Mouse (Mus musculus) midbrain, embryonic 14.5 days (tissue): ENCODE measurements around the gene Tspan33. TPM values are rescaled to one million over a fixed set of nuclear protein-coding genes. Genes with fewer than 3 reads are reported as not detected.
"Not testable (repeated sequence)": the region's sequence is repeated elsewhere in the genome, so short reads cannot be mapped to it uniquely, and the experiment has no call there.

Source experiments
- ATAC-seq: fragments of 200-750 bp; cut with Nextera tagmentation; 2 replicates; pipeline ENCODE4 v1.8.0; 2017; ENCODE audit warnings: moderate number of reproducible peaks, moderate library complexity; ENCODE audit not compliant: low FRiP score, low TSS enrichment
- DNase-seq: peaks from one replicate; pipeline ENCODE4 v3.0.0-alpha.2; 2015
- H3K27ac ChIP-seq: fragments of 300-500 bp; sonication (generic); replicated peaks from 2 replicates; pipeline ENCODE4 v1.5.1; 2014; ENCODE audit warnings: mild to moderate bottlenecking, low read depth, low read length, moderate library complexity
- H3K27me3 ChIP-seq: fragments of 300-500 bp; sonication (generic); 2 replicates; pipeline ENCODE4 v1.6.1; 2014; ENCODE audit warnings: low read length, control low read depth, mixed read lengths; ENCODE audit not compliant: control insufficient read depth, insufficient read depth
- H3K36me3 ChIP-seq: fragments of 300-500 bp; sonication (generic); 2 replicates; pipeline ENCODE4 v1.6.1; 2014; ENCODE audit warnings: low read length, control low read depth; ENCODE audit not compliant: control insufficient read depth, insufficient read depth
- H3K4me1 ChIP-seq: fragments of 300-500 bp; sonication (generic); 2 replicates; pipeline ENCODE4 v1.6.1; 2014; ENCODE audit warnings: mild to moderate bottlenecking, antibody characterized with exemption, low read length, control low read depth; ENCODE audit not compliant: control insufficient read depth, insufficient read depth
- H3K4me2 ChIP-seq: fragments of 300-500 bp; sonication (generic); 2 replicates; pipeline ENCODE4 v1.6.1; 2014; ENCODE audit warnings: mild to moderate bottlenecking, low read length, moderate library complexity
- H3K4me3 ChIP-seq: fragments of 300-500 bp; sonication (generic); replicated peaks from 2 replicates; pipeline ENCODE4 v1.5.1; 2014; ENCODE audit warnings: low read depth, low read length
- H3K9ac ChIP-seq: fragments of 300-500 bp; sonication (generic); replicated peaks from 2 replicates; pipeline ENCODE4 v1.6.1; 2014; ENCODE audit warnings: mild to moderate bottlenecking, low read length, moderate library complexity
- H3K9me3 ChIP-seq: fragments of 300-500 bp; sonication (generic); 2 replicates; pipeline ENCODE4 v1.6.1; 2016; ENCODE audit warnings: low read length, control low read depth, mixed read lengths; ENCODE audit not compliant: control insufficient read depth
- WGBS: fragments of 180-500 bp; shearing (Covaris S2); extraction: QIAGEN DNeasy Blood & Tissue Kit; methylation state at CpG from one replicate; pipeline ENCODE4 v1.1.7; 2014; 5-methylcytosine and 5-hydroxymethylcytosine counted together
- polyA plus RNA-seq: library from polyadenylated mRNA; unstranded; fragments of >200 nt; fragmentation: Nextera tagmentation; extraction: Ambion mirVana; gene quantifications from 2 replicates; pipeline ENCODE4 v1.2.1, GENCODE M21; 2014

Gene Tspan33
- polyA plus RNA-seq, 1 experiment from 2014 or later = 3.2 TPM

DNA sequence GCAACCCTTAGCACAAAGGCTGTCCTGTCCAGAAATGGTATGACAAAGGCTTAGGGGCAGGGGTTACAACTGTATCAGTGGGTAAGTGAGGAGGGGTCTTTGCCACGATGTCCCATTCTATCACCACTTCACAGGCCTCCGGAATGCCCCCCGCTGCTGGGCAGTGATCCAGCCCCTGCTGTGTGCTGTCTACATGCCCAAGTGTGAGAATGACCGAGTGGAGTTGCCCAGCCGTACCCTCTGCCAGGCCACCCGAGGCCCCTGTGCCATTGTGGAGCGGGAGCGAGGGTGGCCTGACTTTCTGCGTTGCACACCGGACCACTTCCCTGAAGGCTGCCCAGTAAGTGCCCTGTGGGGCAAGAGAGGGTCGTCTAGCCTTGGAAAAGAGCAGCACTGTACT is 59.3 kb downstream of the Tspan33 start:
- Histone ChIP-seq H3K36me3 (peaks cover 18% of the 10 kb centered on the region; the same call in 1 of the 2 replicates), H3K27me3 (no peaks in the 10 kb centered on the region), H3K9ac (no peak overlapping the region), H3K4me2 (no peak overlapping the region), H3K4me3 (no peak overlapping the region), H3K27ac (no peak overlapping the region), H3K9me3 (peaks cover 6% of the 10 kb centered on the region), H3K4me1 (no peaks in the 10 kb centered on the region)
- DNase-seq (no peak), ATAC-seq (no peak)
- WGBS = 90% methylated on average over 11 of the region's 11 CpGs

DNA sequence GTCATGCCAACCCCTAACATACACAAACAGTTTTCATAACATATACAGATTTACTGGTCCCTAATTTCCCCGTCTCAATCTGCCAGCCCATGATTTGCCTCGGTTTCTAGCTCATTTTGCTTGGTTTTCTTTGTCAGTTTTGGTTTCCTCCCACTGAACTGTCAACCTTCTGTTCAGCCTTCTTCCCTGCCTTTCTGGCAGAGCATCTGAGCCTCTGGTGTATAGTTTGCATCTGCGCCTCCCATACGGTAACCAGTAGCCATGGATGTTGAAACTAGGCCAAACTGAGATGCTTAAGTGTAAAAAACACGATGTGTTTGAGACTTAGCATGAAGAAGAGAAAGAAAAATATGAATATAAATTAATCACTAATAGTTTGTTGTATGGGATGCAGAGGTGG is 62.0 kb downstream of the Tspan33 start:
- H3K4me2 ChIP-seq = no peak overlapping the region
- H3K4me1 ChIP-seq = no peaks in the 10 kb centered on the region
- WGBS = 91% methylated on average over 5 of the region's 5 CpGs
- no peak overlapping the region for H3K9ac ChIP-seq
- H3K36me3 ChIP-seq = peaks cover 13% of the 10 kb centered on the region; the same call in 1 of the 2 replicates
- no peaks in the 10 kb centered on the region for H3K27me3 ChIP-seq
- no peak overlapping the region for H3K4me3 ChIP-seq
- H3K27ac ChIP-seq = no peak overlapping the region
- ATAC-seq = no peak
- DNase-seq = no peak
- no peaks in the 10 kb centered on the region for H3K9me3 ChIP-seq

DNA sequence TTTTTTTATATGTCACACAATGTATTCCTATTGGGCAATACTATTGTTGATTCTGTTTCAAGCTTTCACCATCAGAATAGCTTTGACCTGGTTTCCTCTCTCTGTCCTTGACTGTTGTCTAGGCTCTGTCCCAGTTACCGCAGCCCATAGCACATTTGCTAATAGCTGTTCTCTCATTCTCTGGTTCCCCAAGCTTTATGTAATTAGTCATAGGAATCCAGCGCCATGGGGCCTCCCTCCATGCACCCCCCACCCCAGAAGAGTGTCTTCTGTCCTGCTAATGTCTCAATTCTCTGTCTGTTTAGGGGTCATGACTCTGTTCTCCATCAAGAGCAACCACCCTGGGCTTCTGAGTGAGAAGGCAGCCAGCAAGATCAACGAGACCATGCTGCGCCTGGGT is 62.5 kb downstream of the Tspan33 start:
- Histone ChIP-seq H3K9me3 (no peaks in the 10 kb centered on the region), H3K4me3 (no peak overlapping the region), H3K27me3 (no peaks in the 10 kb centered on the region), H3K27ac (no peak overlapping the region), H3K36me3 (peaks cover 13% of the 10 kb centered on the region; the same call in 1 of the 2 replicates), H3K4me2 (no peak overlapping the region), H3K9ac (no peak overlapping the region), H3K4me1 (no peaks in the 10 kb centered on the region)
- 91% methylated on average over 4 of the region's 4 CpGs for WGBS
- no peak for ATAC-seq
- no peak for DNase-seq

DNA sequence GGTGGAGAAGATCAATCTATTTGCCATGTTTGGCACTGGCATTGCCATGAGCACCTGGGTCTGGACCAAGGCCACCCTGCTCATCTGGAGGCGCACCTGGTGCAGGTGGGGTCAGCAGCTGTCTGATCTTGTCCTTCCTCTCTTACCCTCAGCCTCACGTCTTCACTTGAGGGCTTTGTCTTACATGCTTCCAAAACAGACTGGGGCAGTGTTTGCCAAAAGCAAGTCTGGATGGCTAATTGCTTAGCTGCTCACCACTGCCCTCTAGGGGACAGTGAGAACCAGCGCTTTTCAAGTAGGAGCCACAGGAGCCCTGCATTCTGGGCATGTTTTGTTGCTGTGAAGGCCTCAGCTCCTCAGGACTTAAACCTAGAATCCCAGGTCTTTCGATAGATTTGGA is 64.4 kb downstream of the Tspan33 start:
- no peaks in the 10 kb centered on the region for H3K27me3 ChIP-seq
- H3K4me3 ChIP-seq = no peak overlapping the region
- ATAC-seq (no peak; the same call in 1 of the 2 replicates), DNase-seq (peak; percentile 87)
- H3K9ac ChIP-seq = no peak overlapping the region
- peaks cover 13% of the 10 kb centered on the region; the same call in 1 of the 2 replicates for H3K36me3 ChIP-seq
- 0 out of 2 replicates have a peak overlapping the region, but pooled peaks have one; percentile 17 for H3K27ac ChIP-seq
- H3K9me3 ChIP-seq = no peaks in the 10 kb centered on the region
- WGBS = 38% methylated on average over 4 of the region's 4 CpGs
- no peak overlapping the region for H3K4me2 ChIP-seq
- H3K4me1 ChIP-seq = no peaks in the 10 kb centered on the region

DNA sequence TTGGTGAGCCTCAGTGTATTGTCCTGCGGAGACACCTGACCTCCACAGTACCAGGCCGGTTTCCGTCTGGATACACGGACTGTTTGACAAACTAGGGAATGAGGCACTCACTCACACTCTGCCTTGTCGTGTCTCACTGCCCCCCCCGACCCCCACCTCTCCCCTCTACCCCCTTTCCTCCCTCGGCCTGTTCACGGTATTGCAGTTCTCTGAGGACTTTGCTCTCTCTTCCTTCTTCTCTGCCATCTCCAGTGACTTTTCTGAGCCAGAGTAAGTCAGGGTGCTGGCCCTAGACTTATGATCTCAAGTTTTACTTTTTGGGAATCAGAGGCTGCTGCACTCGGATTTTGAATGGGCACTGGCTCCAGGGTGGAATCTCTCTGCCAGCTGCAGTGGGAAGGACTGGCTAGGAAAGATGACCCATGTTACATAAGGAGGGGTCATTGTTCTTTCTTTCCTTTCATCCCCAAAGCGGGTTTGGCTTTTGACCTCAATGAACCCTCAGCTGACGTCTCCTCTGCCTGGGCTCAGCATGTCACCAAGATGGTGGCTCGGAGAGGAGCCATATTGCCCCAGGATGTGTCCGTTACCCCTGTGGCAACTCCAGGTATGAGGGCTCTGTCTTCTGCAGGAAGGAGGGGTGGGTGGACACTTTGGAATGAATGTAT is 65.1 kb downstream of the Tspan33 start:
- no peak overlapping the region for H3K4me3 ChIP-seq
- no peak overlapping the region for H3K27ac ChIP-seq
- H3K9me3 ChIP-seq = no peaks in the 10 kb centered on the region
- DNase-seq (no peak), ATAC-seq (no peak)
- 85% methylated on average over 13 of the region's 13 CpGs for WGBS
- H3K4me1 ChIP-seq = no peaks in the 10 kb centered on the region
- peaks cover 13% of the 10 kb centered on the region; the same call in 1 of the 2 replicates for H3K36me3 ChIP-seq
- H3K9ac ChIP-seq = no peak overlapping the region
- H3K4me2 ChIP-seq = no peak overlapping the region
- no peaks in the 10 kb centered on the region for H3K27me3 ChIP-seq

DNA sequence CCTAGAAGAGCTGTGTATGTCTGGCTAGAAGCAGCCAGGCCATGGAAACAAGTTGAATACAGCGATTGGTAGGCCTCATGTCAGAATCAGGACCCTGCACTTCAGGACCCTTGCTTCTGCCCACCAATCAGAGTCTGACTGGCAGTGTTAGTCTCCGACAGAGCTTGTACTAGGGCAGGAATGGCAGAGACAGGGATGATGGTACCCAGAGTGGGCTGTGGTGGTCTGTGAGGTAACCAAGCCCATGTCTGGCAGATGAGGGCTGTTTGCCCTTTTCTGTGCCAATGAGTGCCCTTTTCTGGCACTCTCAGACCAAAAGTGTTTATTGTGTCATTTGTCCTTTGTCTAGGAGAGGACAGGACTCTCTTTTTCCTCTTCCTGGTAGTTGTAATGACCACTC is 66.4 kb downstream of the Tspan33 start:
- H3K27ac ChIP-seq, H3K4me2 ChIP-seq, H3K4me1 ChIP-seq, H3K27me3 ChIP-seq, H3K36me3 ChIP-seq, DNase-seq, H3K4me3 ChIP-seq, H3K9me3 ChIP-seq, ATAC-seq, H3K9ac ChIP-seq: not testable (repeated sequence)
- 100% methylated on average over 2 of the region's 2 CpGs for WGBS

DNA sequence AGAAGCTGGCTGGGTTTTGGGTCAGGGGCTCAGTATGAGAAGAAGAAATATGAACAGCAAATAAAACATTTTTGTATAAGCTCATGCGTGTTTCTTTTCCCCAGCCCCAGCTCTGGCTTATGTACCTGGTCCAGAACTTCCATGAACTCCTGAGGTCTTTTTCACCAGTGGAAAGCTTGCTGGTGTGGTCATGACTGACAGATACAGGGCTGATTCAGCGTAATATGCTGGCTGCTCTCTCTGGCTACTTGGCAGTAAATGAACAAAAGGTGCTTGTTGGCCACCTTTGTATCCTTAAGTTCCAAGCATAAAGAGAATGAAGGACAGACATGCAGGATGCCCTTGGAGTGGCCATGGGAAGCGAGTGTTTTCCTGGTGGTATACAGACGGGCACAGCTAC is 67.3 kb downstream of the Tspan33 start:
- no peak overlapping the region for H3K4me2 ChIP-seq
- no peaks in the 10 kb centered on the region for H3K27me3 ChIP-seq
- no peak for ATAC-seq
- 90% methylated on average over 4 of the region's 4 CpGs for WGBS
- no peak overlapping the region for H3K4me3 ChIP-seq
- no peaks in the 10 kb centered on the region for H3K9me3 ChIP-seq
- no peak for DNase-seq
- no peak overlapping the region for H3K27ac ChIP-seq
- H3K4me1 ChIP-seq = no peaks in the 10 kb centered on the region
- H3K36me3 ChIP-seq = peaks cover 8% of the 10 kb centered on the region; the same call in 1 of the 2 replicates
- no peak overlapping the region for H3K9ac ChIP-seq

DNA sequence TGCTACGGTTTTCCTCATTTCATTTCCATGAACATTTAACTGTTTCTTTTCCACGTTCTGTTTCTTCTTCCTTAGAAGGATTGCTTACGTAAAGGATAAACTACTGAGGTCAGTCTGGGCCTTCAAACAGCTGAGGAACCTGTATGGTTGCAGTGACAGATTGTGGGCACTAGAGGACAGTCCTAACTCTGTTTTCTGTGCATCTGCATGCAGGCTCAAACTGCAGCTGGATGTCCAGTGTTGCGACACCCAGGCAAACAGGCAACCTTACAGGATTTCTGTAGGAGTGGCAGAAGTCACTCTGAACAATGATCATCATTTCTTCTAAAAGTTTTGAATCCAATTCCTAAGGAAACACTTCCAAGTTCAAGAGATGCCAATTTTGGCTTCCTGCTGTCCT is 68.5 kb downstream of the Tspan33 start:
- Histone ChIP-seq H3K9ac (no peak overlapping the region), H3K9me3 (no peaks in the 10 kb centered on the region), H3K4me2 (no peak overlapping the region), H3K4me3 (no peak overlapping the region), H3K27ac (no peak overlapping the region), H3K27me3 (no peaks in the 10 kb centered on the region), H3K36me3 (no peaks in the 10 kb centered on the region), H3K4me1 (no peaks in the 10 kb centered on the region)
- WGBS = 69% methylated on average over 4 of the region's 4 CpGs
- DNase-seq = peak; percentile 52
- ATAC-seq = no peak

DNA sequence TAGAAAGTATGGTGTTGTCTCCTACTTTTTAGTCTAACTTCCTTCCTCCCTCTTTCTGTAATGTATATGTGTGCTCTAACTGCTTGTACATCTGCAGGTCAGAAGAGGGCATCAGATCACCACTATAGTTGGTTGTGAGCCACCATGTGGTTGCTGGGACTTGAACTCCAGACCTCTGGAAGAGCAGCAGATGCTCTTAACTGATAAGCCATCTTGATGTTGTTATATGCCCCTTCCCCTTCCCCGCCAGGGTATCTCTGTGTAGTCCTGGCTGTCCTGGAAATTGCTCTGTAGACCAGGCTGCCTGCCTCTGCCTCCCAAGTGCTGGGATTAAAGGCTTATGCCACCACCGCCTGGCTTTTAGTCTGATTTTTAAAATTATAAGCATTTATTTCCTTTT is 72.9 kb downstream of the Tspan33 start:
- H3K4me3 ChIP-seq = no peak overlapping the region
- no peaks in the 10 kb centered on the region for H3K36me3 ChIP-seq
- no peak overlapping the region for H3K4me2 ChIP-seq
- 92% methylated on average over 2 of the region's 2 CpGs for WGBS
- DNase-seq (no peak), ATAC-seq (no peak)
- H3K27ac ChIP-seq = no peak overlapping the region
- peaks cover 9% of the 10 kb centered on the region; the same call in 1 of the 2 replicates for H3K4me1 ChIP-seq
- H3K27me3 ChIP-seq = no peaks in the 10 kb centered on the region
- H3K9ac ChIP-seq = no peak overlapping the region
- no peaks in the 10 kb centered on the region for H3K9me3 ChIP-seq
